Mouse (Mus musculus) T-helper 17 cell (primary cell): ENCODE data around the gene Kcnh4.

Source experiments
- in situ Hi-C, 2 experiments: fragments of 300-600 bp; cut with MboI, MseI; formaldehyde crosslinking; loops; 1 replicate in 1 of 2; 2 replicates in 1 of 2; pipeline ENCODE4 v1.15.1; 2025; ENCODE audit warnings: high pct_unique_total_duplicates in 2 of 2

Gene Kcnh4

DNA sequence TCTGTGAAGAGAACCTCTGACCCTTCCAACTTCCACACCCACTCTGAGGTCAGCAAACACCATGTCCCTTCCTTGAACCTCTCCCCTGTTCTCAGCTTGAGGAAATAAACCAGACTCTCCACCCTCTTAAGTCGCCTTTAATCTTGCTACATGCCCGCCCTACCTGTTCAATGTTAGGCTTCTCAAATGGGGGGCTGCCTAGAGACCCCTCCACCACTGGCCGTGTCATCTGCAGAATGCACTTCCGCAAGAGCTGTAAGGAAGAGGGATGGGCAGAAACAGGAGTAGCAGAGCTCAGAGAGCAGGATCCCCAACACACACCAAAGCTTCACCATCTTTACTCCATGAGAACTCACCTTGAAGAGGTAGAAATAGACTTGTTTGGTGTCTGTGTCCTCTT lies 48.8 kb downstream of the Kcnh4 start:
- in situ Hi-C loops, result no loop called here

DNA sequence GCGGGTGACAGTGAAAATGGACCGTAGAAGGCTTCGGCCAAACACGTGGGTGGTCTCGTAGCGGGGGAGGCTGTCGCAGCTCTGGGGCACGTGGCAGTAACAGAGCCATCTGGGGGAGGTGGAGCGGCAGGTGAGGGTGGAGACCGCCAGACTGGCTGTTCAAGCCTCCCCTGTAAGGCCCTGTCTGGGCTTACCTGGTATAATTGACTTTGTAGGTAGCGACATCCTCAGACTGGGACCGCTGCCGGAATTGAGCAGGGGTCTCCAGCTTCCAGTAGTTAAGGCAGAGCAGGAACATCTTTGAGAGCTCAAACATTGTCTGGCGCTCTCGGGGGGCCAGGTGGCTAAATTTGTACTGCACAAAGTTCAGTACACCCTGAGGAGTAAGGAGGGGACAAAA lies 49.2 kb downstream of the Kcnh4 start:
- in situ Hi-C loops, result no loop called here

DNA sequence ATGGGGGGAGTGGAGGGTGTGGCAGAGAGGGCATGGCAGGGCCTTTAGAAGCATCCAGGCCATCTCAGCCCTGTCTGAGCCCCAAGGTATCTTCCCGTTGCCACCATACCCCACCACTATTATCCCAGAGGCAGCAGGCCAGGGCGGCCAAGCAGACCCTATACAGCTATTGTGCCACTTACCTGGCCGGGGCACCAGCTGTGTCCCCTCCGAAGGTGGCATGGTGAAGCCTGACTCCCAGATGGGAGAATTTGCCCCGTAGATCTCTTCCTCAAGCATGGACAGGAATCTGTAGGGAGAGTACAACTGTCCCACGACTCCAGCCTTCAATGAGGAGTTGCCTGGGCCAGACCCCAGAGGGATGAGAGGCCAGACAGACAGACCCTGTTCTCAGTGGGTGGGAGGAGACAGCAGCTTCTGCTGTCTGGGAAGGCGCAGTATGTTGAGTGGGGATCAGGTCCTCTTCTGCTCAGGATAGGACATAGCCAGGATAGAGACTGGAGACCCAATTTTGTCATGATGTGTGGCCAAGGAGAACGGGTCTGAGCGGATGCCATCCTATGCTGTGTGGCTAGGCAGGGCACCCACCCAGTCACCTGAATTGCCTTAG lies 50.4 kb downstream of the Kcnh4 start:
- in situ Hi-C loops, result loop anchor here in 1 of 2 experiments (5.0 kb wide), 1 partner anchor 142 kb away; no protein-coding TSS in a partner anchor

DNA sequence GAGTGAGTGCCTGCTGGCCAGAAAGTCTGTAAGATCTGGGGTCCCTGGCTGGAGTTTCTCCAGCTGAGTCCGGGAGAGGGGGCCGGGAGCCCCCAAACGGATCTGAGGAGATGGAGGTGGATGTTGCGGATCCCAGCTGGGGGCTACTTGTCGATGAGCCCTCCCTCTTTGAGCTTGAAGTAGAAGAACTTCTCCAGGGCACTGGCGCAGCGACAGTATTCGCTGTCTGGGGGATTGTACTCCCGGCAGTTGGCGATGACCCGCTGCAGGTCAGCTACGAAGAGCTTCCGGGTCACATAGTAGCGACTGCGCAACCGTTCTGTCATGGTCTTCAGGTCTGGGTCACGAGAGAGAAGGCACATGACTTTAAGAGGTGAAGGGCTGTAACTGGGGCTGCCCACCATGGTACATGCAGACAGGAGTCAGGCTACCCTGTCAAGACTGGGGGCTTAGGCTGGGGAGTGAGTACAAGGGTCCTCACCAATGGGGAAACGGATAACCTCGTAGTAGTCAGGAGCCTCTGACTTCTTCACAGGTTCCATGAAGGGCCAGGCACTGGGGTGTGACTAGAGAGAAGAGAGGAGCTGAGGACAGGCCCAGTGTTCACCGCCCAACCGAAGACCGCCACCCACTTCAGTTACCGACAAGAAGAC lies 54.5 kb downstream of the Kcnh4 start:
- in situ Hi-C loops, result loop anchor here in 1 of 2 experiments (5.0 kb wide), 1 partner anchor 138 kb away; no protein-coding TSS in a partner anchor

DNA sequence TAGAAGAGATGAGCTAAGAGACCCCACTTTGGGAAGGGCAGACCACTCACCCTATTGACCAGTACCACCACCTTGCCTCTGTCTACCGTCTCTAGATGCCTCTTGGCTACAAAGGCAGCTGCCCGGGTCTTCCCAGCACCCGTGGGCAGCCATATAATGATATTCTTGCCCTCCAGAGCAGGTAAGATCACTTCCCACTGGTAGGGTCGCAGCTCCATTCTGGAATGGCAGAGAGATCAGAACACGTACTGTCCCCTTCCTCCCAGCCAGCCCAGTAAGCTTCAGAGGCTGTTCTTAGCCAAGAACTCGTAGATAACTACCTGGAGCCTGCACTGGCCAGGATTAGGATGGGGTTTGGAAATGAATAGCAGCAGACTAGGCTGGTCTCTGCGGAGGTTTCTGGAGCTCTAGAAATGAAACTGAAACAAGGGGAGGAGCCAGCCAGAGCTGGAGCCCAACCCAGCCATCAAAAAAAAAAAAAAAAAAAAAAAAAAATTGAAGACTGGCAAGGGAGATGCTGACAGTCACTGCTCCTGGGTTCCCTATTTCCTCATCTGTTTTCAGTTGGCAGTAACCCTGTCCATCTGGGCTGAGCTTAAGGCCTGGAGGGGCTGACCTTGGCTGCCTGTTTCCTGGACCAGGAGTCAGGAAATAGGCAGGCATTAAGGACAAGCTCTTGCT lies 55.8 kb downstream of the Kcnh4 start, which contains the start of gene Dhx58:
Gene Dhx58, minus strand, starts transcription at position 421 of the 681 bp plus-strand sequence.
- in situ Hi-C loops, result no loop called here

DNA sequence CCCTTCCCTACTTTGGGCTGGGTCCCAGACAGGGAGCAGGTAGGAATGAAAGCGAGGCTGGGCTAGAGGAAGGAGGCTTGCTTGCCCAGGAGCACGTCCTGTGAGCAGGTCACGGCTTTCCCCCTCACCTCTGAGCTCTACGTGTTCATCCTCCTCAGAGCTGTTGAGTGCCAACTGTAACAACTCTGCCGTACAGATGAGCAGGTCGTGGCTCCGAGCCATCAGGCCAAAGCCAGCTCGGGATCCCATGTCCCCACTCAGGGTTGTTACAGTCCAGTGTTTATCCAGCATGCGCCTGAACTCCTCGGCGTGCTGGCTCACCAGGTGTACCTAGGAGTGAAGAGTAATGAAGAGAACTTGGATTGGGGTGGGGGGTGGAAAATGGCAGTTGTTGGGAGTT lies 56.4 kb downstream of the Kcnh4 start:
- in situ Hi-C loops, result no loop called here

DNA sequence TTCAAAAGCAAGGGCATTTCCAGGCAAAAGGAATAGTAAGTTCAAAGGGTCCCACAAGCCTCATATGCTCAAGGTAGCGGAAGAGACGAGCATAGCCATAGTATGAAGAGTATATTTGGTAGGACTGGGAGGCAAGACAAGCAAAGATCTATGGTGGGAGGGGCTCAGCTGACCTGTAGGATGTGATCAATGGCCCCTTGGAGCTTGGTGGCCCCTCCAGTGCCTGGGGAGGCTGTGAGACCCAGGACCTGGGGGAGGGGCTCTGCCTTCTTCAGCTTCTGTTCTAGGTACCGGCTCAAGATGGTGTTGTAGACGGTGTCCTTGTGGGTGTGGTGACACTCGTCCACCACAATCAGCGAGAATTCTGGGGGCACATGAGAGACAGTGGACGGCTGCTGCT lies 56.8 kb downstream of the Kcnh4 start:
- in situ Hi-C loops, result no loop called here

DNA sequence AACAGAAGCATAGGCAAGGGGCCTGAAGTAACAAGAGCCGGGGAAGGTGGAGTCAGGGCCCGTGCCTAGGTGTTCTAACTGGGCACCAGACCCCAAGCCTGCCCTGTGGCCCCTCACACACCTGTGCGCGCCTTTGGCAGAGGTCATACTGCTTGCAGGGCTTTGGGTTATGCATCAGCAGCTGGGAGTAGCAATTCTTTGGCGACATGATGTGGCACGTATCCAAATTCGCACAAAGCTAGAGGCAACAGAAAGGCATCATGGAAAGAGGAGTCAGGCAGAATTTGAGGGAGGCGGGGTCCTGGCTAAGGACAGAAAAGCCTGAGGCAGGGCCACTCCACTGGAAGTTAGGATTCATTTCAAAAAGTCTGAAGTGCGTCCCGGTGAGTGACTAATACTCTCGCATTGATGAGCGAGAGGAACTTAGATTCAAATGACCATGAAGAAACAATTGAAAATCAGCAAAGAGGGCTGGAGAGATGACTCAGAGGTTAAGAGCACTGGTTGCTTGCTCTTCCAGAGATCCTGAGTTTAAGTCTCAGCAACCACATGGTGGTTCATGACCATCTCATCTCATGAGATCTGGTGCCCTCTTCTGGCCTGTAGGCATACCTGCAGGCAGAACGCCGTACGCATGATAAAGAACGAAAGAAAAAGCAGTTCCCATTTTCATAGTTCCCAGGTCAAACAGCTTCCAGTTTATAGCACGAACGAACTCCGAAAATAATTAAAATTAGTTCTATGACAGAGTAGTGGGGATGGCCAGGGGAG lies 57.5 kb downstream of the Kcnh4 start:
- in situ Hi-C loops, result no loop called here

DNA sequence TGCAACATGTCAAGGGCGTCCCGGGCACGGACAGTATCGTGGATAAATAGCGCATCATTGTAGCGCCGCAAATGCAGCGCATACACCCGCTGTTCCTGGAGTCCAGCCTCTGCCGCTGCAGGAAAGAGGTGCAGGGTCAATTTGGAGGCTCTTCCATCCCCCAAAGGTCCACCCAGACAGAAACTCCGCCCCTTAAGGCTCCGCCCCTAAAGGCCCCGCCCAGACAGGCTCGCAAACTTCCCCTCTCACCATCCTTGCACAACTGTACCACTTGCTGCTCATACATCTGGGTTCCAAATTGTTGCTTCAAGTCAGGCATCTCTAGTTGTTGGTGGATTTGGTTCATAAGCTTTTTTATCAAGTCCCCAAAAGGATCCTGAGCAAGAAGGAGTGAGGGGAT lies 58.4 kb downstream of the Kcnh4 start:
- in situ Hi-C loops, result no loop called here

DNA sequence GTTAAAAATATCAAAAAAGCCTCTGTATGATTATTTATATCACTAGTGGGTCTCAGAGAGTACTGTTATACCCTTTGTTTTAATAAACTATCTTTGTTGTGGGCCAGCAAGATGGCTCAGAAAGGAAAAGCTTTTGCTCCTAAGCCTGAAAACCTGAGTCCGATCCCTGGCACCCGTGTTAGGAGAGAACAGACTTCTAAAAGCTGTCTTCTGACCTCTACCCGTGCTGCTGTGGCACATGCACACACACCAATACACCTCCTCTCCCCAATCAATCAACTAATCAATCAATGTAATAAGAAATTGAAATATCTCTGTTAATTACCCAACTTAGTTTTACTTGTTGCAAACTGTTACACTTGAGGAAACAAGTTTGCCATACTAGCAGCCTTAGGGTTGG lies 59.0 kb downstream of the Kcnh4 start:
- in situ Hi-C loops, result no loop called here

DNA sequence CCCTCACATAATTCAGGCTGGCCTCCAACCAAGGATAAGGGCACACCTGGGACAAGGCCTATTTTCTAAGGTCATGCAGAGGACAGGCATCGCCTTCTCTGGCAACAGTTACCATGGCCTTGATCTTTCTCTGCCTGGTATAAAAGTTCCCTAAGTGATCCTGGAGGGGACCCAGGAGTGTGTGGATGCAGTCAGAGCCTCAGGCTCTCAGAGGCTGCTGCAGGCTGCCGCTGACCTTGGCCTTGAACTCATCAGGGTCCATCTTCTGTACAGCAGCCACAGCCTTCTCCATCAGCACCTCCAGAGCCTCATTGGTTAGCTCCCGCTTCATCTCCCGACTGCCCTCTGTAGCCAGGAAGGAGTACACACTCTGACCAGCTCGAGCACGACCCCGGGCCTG lies 61.8 kb downstream of the Kcnh4 start:
- in situ Hi-C loops, result loop anchor here (5.0 to 10.0 kb wide), 2 partner anchors 53 to 131 kb away; no protein-coding TSS in a partner anchor

DNA sequence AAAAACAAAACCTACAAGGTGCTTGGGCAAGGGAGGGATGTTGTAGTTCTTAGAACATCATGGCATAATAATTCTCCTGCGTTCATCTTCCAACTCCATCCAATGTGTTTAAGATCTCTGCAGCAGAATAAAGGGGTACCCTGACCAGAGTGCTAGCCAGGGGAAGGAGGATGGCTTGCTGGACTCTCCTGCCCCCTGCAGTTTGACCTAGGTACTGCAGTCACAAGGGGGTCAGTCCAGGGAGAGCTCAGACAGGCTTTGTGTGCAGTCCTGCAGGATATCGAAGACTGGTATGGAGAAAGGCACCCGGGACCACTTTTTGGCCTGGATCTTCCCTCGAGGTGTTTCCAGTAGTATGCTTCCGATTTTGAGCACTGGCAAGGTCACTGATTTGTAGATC lies 64.8 kb downstream of the Kcnh4 start:
- in situ Hi-C loops, result loop anchor here (5.0 to 10.0 kb wide), 2 partner anchors 50 to 128 kb away; no protein-coding TSS in a partner anchor

DNA sequence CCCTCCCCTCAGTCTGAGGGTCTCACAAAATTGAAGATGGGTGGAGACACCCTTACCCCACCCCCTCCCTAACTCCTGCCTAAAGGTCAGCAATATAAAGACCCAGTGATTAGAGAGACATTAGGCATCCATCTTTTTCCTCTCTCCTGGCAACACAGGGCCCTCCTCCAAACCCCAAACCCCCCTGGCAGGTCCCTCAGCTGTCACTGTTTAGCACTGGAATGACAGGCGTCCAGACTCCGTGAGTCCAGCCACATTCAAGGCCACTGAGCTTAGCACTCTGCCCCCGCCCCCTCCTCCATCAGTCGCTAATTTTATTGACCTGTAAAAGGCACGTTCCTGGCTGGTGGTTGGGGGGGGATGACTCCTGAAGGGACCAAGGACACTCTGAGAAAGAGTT lies 66.6 kb downstream of the Kcnh4 start:
- in situ Hi-C loops, result loop anchor here in 1 of 2 experiments (10.0 kb wide), 1 partner anchor 48 kb away; no protein-coding TSS in a partner anchor

DNA sequence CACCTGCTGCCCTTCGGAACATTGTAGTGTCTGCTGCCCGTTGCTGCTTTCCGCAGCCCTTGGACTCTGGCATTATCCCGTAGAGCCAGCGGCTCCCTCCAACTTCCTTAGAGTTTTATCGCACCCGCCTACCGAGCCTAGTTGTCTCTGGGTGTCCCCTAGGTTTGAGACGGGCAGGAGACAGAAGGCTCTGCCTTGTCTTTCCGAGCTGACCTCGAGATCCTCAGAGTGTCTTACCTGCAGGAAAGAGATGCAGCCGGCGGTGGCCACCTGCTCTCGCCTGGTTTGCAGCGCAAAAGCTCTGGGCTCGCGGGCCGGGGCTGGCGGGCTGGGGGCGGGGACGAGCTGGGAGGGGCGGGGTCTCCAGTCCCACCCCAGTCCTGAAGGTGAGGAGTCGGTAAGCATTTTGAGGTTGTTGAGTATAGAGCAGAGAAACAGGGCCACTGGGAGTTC lies 67.6 kb downstream of the Kcnh4 start, which contains the start of gene Zfp385c:
Gene Zfp385c, minus strand, starts transcription at position 292 of the 453 bp plus-strand sequence.
- in situ Hi-C loops, result loop anchor here in 1 of 2 experiments (10.0 kb wide), 1 partner anchor 47 kb away; no protein-coding TSS in a partner anchor

DNA sequence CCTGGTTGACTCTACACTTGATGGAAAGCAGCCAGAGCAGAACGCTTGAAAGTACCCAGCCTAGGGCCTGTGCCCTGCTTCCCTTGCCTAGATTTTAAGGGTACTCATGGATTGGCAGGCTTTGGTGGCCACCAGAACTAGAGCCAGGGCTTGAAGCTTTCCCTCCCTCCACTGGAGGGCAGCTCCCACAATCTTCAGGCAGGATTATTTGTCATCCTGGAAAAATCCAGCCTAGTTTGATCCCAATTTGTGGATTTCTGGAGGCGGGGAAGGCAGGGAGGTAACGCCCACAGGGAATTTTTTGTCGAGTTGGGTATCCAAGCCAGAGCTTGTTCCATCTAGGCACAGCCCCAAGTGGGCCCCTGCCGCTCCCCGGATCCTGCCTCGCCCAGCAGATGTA lies 69.4 kb downstream of the Kcnh4 start:
- in situ Hi-C loops, result loop anchor here in 1 of 2 experiments (10.0 kb wide), 1 partner anchor 46 kb away; no protein-coding TSS in a partner anchor
